Mouse (Mus musculus) stomach, postnatal 0 days (tissue): Measurements from ENCODE around the gene Fam71f1.

Experiments
- CTCF ChIP-seq: IDR thresholded peaks from 2 replicates; pipeline ENCODE4 v1.5.1; 2016; ENCODE audit warnings: antibody characterized with exemption, low read depth, mild to moderate bottlenecking, moderate library complexity
- EP300 ChIP-seq: optimal IDR thresholded peaks from 2 replicates; pipeline ENCODE3; 2016; ENCODE audit warnings: antibody characterized with exemption

- TF ChIP-seq CTCF (no peak), EP300 (no peak)
These were observed 31.0 kb upstream of the Fam71f1 start for GRCm38 (mm10) chr6:29287944-29288343.
